Mouse (Mus musculus): ENCODE data around the gene Trim44. TPM values are rescaled to one million over a fixed set of nuclear protein-coding genes. Genes with fewer than 3 reads are reported as not detected.

Gene Trim44
- total RNA-seq, 2 experiments from 2014 or later: 169 to 180 TPM

- DNase-seq (ENCODE audit: low spot score in 2 of 2): no peak
Measured at GRCm38 (mm10) chr2:102291533-102291932, 116.1 kb downstream of the Trim44 start.

GRCm38 (mm10) chr2:102290041-102290440, 117.6 kb downstream of the Trim44 start:
- peak; percentile 31 to 74 for DNase-seq (ENCODE audit: low spot score in 2 of 2)

DNA sequence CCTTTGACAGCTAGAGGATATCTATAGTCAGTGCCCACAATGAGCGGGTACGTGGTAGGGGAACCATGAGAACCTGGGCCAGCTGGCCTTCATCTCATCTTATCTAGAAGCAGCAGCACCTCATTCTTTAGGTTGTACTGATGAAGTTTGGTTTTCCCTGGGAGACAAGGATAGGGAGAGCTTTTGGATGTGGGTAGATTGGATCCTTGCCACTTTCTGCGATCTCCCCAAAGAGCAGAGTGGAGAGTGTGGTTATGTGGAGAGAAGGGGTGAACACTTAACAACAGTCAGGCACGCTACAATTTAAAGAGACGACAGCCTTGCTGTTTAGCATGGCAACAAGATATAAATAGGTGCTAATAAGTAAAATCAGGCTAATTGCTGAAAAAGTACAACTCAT, 119.0 kb downstream of the Trim44 start:
- no peak for DNase-seq (ENCODE audit: low spot score in 2 of 2)

- no peak for DNase-seq (ENCODE audit: low spot score in 2 of 2)
Measured at GRCm38 (mm10) chr2:102287369-102287768, 120.3 kb downstream of the Trim44 start.

DNA sequence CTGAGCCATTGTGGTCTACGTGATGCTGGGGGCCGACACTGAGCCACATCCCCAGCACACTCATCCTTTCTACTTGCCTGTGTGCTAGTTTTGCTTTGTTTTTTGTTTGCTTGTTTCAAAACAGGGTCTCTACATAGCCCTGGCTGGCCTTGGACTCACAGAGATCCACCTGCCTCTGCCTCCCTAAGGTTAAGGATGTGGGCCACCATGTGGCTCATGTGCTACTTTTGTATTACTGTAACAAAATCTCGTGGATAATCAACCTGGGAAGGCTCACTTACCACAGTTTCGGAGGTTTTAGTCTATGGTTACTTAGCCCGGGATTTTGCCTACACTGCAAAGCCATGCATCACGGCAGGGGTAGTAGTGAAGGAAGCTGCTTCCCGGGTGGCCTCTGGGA, 125.5 kb downstream of the Trim44 start:
- no peak for DNase-seq (ENCODE audit: low spot score in 2 of 2)

GRCm38 (mm10) chr2:102279779-102280178, 127.8 kb downstream of the Trim44 start:
- DNase-seq (ENCODE audit: low spot score in 2 of 2): peak in 1 of 2 experiments; percentile 57

GRCm38 (mm10) chr2:102277946-102278345, 129.7 kb downstream of the Trim44 start:
- no peak for DNase-seq (ENCODE audit: low spot score in 2 of 2)

- no peak for DNase-seq (ENCODE audit: low spot score in 2 of 2)
Measured at GRCm38 (mm10) chr2:102273280-102273679, 134.3 kb downstream of the Trim44 start.

- no peak for DNase-seq (ENCODE audit: low spot score in 2 of 2)
Measured at GRCm38 (mm10) chr2:102267582-102268339, 139.9 kb downstream of the Trim44 start.

DNA sequence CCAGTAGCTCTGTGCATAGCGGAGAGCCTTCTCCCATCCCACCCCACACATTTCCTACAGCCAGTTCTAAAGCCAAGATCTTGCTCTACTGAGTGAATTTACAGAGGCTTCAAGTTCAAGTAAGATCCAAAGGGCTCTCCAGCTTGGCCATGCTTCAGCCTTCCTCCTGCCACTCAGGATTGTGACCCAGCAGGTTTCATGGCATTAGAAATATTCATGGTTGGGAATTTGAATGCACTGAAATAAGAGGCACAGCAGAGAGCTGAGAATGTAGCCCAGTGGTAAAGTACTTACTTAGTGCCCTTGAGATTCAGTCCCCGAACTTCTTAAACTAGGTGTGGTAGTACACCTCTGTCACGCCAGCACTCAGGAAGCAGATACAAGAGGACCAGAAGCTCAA, 140.7 kb downstream of the Trim44 start:
- no peak for DNase-seq (ENCODE audit: low spot score in 2 of 2)

- no peak for DNase-seq (ENCODE audit: low spot score in 2 of 2)
Measured at GRCm38 (mm10) chr2:102259139-102259538, 148.5 kb downstream of the Trim44 start.

DNA sequence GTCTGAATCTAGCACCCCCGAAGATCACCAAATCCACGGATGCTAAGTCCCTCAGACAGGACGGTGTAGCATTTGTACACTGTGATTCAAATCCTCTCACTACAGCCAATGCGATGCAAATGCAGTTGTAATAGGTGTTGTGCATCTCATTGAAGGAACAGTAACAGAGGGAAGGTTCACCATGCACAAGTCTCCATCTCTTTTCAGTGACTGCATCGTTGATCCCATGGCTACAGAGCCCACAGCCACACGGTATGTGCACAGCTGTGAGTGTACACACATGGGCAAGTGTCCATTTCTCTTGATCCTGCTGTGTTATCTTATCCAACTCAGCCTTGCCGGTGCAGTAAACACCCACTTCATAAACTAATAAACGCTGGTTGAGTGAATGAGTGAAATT, 148.9 kb downstream of the Trim44 start:
- DNase-seq (ENCODE audit: low spot score in 2 of 2): no peak

DNA sequence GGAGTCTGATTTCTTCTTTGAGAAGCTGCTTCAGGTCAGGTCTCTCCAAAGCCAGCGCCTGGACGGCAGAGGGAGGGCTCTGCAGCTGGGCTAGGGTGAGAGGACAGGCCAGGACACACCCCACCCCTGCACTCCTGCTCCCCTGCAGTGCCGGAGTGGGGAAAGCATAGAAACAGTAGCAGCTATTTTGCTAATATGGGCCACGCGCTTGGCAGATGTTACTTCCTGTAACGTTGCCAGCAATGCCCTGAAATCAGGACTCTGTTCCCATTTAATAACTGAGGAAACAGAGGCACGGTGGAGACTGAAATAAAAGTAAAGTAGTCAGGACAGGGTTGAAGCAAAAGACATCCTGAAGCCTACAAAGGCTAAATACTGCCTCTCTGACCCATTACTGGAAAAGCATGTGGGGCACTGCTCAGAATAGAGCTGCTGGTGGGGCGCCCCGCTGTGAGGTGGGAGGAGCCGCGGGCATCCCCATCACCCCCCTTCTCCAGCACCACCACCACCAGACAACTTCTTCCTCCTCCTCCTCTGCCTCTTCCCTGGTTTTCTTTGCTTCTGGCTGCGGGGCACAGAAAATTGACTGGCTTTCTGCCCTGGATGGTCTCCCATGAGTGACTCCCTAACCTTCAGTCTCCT, 149.5 kb downstream of the Trim44 start:
- DNase-seq (ENCODE audit: low spot score in 2 of 2): peak in 1 of 2 experiments; percentile 62

DNA sequence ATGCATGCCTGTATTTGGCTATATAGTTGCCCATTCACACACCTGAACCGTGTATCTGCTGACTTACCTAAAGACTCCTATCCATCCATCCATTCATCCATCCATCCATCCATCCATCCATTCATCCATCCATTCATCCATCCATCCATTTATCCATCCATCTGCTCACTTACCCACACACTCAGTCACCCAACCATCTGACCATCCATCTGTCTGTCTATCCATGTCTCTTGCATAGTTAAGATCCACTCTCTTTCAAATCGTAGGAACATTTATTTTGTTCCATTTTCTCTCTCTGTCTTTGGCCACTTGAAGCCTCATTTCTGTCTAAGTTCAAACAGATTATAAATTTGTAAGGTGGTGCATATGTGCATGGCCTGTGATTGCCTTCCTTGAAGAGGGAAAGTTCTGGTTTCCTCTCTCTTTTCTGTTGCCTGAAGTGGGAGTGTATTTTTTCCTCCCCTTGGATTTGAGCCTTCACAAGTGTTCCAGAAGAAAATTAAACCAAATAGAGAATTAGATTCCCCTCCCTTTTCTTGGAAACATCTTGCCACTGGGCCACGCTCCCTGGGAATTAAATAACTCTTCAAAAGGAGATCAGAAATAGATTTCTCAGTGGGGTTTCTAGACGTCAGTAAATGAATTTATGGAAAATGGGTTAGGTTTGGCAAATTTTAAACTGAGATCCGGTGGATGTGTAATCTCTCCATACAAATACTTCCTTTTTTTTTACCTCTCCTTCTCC, 150.9 kb downstream of the Trim44 start:
- DNase-seq (ENCODE audit: low spot score in 2 of 2): peak in 1 of 2 experiments; percentile 74

- peak in 1 of 2 experiments; percentile 50 for DNase-seq (ENCODE audit: low spot score in 2 of 2)
Measured at GRCm38 (mm10) chr2:102256100-102256499, 151.5 kb downstream of the Trim44 start.

DNA sequence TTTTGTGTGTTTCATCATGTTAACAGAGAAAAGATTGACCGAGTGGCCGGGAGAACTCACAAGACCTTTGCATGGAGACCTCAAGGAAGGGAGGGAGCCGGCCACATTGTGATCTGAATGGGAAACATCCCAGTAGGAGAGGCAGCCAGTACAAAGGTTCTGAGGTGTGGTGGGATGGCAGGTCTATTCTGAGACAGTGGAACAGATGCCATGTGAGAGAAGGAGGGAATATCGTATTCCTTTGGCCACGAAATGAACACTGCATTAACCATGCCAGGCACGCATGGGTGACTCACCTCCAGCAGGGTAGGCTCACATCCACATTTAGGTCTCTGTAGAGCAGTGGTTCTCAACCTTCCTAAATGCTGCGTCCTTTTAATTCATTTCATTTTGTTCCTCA, 154.4 kb downstream of the Trim44 start:
- DNase-seq (ENCODE audit: low spot score in 2 of 2): peak in 1 of 2 experiments; percentile 24

DNA sequence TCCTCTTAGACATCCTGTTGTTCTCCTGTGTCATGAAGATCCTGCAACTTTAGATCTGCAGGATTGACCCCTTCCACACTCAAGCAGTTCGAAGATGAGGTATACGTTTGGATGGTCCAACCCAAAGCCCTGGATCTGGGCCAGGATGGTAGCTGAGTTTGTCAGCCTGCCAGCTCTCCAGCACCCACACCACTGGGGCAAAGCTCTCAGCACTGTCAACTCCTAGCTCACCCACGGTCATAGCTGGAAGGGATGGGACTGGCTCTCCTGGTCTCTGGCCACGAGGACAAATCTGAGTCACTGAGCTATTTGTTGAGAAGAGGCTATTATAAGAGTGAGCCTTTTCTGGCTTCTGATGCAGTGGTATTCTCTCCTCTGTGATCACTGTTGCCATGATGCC, 155.0 kb downstream of the Trim44 start:
- DNase-seq (ENCODE audit: low spot score in 2 of 2): peak in 1 of 2 experiments; percentile 32

Other genes with a start within 250 kb of the Trim44 start
- 1 to 10 TPM; 8.8 to 9.8 TPM for gene Ldlrad3, start 221.4 kb downstream of the Trim44 start, total RNA-seq (2021)
- gene Fjx1, start 44.7 kb upstream of the Trim44 start, total RNA-seq (2021): 10 to 100 TPM; 53.2 to 53.7 TPM
- gene Pamr1, start 142.2 kb upstream of the Trim44 start, total RNA-seq (2021): 1 to 10 TPM; 7.0 to 8.5 TPM